10 mouse cellular contexts compared by ENCODE assay signal in the genomic region with DNA sequence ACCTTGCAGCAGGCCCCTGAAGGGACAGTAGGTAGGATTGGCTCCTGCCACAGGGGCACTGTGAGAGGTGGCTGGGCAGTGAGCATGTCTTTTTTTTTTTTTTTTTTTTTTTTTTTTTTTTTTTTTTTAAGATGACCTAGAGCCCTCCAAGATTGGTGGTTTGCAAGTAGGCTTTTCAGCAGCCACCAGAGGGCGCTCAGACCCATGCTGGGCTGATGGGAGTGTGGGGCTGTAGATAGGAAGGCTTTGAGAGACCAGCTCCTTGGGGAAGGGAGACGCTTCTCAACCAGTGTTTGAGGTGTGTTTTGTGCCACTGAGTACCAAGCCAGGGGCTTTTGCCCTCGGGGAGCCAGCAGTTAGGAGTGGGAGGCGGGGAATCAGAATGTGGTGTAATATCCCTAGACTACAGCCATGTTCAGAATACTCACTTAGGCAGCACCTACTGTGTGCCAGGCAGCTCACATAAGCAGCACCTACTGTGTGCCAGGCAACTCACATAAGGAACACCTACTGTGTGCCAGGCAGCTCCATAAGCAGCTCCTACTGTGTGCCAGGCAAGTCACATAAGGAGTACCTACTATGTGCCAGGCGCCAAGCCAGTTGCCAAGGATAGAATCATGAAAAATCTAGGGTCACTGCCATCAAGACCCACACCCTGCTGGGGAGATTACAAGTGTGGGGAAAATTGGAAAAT.
DNase-seq lines count a peak whose midpoint lies in the region; ATAC-seq lines count a peak whose summit lies in the region.
"Had no signal": no experiment of that assay in that cellular context is flagged by ENCODE, and none has a peak within 500 bp of the region (broad histone marks: within the 10 kb centered on the region; RNA-seq: fewer than 3 reads in every experiment).

No protein-coding gene starts in this region.

- no peaks in the 10 kb centered on the region for H3K36me3 ChIP-seq in heart, embryonic 12.5 days
- no peaks in the 10 kb centered on the region for H3K36me3 ChIP-seq in embryonic facial prominence, embryonic 10.5 days (replicated peaks)
- H3K36me3 ChIP-seq in splenic B cell, adult 2 months (ENCODE audit: control insufficient read depth, insufficient read depth, low read length, poor library complexity, severe bottlenecking), result no peaks in the 10 kb centered on the region
- H3K36me3 ChIP-seq: G1E; liver, embryonic 15.5 days had no signal

- H3K9ac ChIP-seq in heart, embryonic 12.5 days, result no peak overlapping the region
- H3K9ac ChIP-seq: liver, embryonic 15.5 days had no signal

- no peak overlapping the region for H3K4me2 ChIP-seq in heart, embryonic 12.5 days
- H3K4me2 ChIP-seq: liver, embryonic 15.5 days had no signal

- ATAC-seq in heart, embryonic 12.5 days (ENCODE audit: insufficient number of reproducible peaks, low FRiP score), result no peak

- DNase-seq in heart, adult 18-20 months, result peak; percentile 17 to 77
- DNase-seq in adrenal gland, postnatal 14 days, result peak; percentile 87
- DNase-seq in embryonic facial prominence, embryonic 10.5 days (ENCODE audit: low spot score), result peak; percentile 85
- peak; percentile 61 to 85 for DNase-seq in heart, postnatal 10 days
- DNase-seq in layer of hippocampus, adult 9-11 months, result peak; percentile 30
- DNase-seq in lung, postnatal 36 days, result peak; percentile 72
- peak; percentile 36 for DNase-seq in splenic B cell, adult 2 months (ENCODE audit: low read depth, low spot score)

- H3K4me3 ChIP-seq in heart, embryonic 12.5 days, result no peak overlapping the region
- no peak overlapping the region for H3K4me3 ChIP-seq in embryonic facial prominence, embryonic 10.5 days
- H3K4me3 ChIP-seq: liver, embryonic 15.5 days had no signal

- H3K27me3 ChIP-seq in heart, embryonic 12.5 days (replicated peaks), result no peaks in the 10 kb centered on the region
- no peaks in the 10 kb centered on the region for H3K27me3 ChIP-seq in embryonic facial prominence, embryonic 10.5 days (replicated peaks; ENCODE audit: low read depth, poor library complexity, severe bottlenecking)
- no peaks in the 10 kb centered on the region for H3K27me3 ChIP-seq in splenic B cell, adult 2 months (ENCODE audit: control insufficient read depth, insufficient read depth, low read length, poor library complexity, severe bottlenecking)
- H3K27me3 ChIP-seq: liver, embryonic 15.5 days had no signal

- WGBS in heart, embryonic 12.5 days, result 34% methylated on average over 5 of the region's 5 CpGs
- WGBS in embryonic facial prominence, embryonic 10.5 days, result 40% methylated on average over 5 of the region's 5 CpGs

- H3K4me1 ChIP-seq in heart, embryonic 12.5 days (replicated peaks), result no peaks in the 10 kb centered on the region
- no peaks in the 10 kb centered on the region for H3K4me1 ChIP-seq in embryonic facial prominence, embryonic 10.5 days
- H3K4me1 ChIP-seq: liver, embryonic 15.5 days had no signal

- H3K27ac ChIP-seq in heart, embryonic 12.5 days (ENCODE audit: poor library complexity, severe bottlenecking), result no peak overlapping the region
- no peak overlapping the region for H3K27ac ChIP-seq in embryonic facial prominence, embryonic 10.5 days (replicated peaks)
- H3K27ac ChIP-seq: liver, embryonic 15.5 days had no signal

- intact Hi-C loops in heart, postnatal 10 days (cut with DNase I), result loop anchor here (1.0 to 5.0 kb wide), 3 partner anchors 223 to 333 kb away; no protein-coding TSS in a partner anchor

- no peaks in the 10 kb centered on the region for H3K9me3 ChIP-seq in heart, embryonic 12.5 days (replicated peaks)
- H3K9me3 ChIP-seq in embryonic facial prominence, embryonic 10.5 days, result no peaks in the 10 kb centered on the region
- H3K9me3 ChIP-seq: liver, embryonic 15.5 days had no signal

Comparison
In these comparisons a context has a peak if more than half of its experiments do, and no peak if none do; other contexts are left out.
1. DNase-seq: peak in every context shown above with its lines; median percentile 87 in adrenal gland, postnatal 14 days; 85 in embryonic facial prominence, embryonic 10.5 days; 73 in heart, postnatal 10 days; 72 in lung, postnatal 36 days; 47 in heart, adult 18-20 months; 36 in splenic B cell, adult 2 months; 30 in layer of hippocampus, adult 9-11 months.